ENCODE assay signal across 8 mouse cellular contexts in the genomic region with DNA sequence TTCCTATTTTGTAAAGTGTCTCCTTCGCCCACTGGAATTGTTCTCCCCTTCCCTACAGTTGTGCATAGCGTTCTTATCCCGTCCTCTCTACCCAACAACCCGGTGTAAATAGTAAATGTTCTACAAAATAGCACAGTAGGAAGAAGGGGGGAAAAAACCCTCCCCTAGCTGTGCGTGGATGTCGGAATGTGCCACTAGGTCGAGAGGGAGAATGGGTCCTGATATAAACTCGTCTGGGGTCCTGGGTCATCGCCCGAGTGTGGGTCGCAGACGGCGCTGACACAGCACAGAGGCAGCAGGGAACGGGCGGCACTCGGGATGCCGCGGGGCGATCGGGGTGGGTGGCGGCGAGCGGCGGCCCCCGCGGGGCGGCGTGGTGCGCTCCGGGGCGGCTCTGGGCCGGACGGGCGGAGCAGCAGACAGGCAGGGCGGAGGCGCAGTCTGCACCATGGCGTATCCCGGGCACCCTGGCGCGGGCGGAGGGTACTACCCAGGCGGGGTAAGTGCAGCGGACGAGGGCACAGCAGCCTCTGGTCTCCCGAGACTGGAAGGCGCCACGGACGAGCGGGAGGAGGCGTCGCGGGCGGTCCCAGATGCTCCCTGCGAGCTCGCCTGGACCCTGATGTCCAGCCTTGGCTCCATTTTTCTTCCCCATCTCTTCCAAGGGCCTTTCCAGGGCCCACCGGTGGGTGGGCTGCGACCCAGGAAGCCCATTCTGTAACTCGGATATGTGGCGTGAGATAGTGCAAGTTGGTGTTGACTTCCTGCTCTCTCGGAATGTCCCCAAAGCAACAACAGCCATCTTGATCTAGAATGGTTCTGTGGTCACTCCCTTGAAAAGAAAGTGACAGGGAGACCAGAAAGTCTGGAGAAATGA. TPM values are rescaled to one million over a fixed set of nuclear protein-coding genes. Genes with fewer than 3 reads are reported as not detected.
DNase-seq lines count a peak whose midpoint lies in the region; ATAC-seq and TF ChIP-seq lines count a peak whose summit lies in the region.

No protein-coding gene starts in this region.

- DNase-seq in MEL (ENCODE audit: low read depth, low spot score), result peak; percentile 81
- DNase-seq in cerebellum, adult 18-20 months, result peak; percentile 87 to 88
- DNase-seq in forebrain, postnatal 0 days, result peak; percentile 64
- peak; percentile 88 for DNase-seq in heart, postnatal 4 days
- DNase-seq in layer of hippocampus, adult 9-11 months, result peak; percentile 79
- peak; percentile 93 for DNase-seq in lung, postnatal 0 days (ENCODE audit: low spot score)
- DNase-seq in ovary, postnatal 10 days (ENCODE audit: low spot score), result peak; percentile 82
- peak; percentile 79 to 80 for DNase-seq in thymus, postnatal 10 days (ENCODE audit: low spot score in 2 of 2)

- peak overlapping the region; percentile 92 to 99 for H3K4me3 ChIP-seq in MEL (ENCODE audit: control insufficient read depth in 1 of 2, insufficient read depth in 1 of 2, low read depth in 2 of 2, low read length in 2 of 2)
- peak overlapping the region; percentile 60 for H3K4me3 ChIP-seq in forebrain, postnatal 0 days (ENCODE audit: low read depth, low read length)
- peak overlapping the region; percentile 82 for H3K4me3 ChIP-seq in lung, postnatal 0 days (ENCODE audit: low read depth, low read length)

- no peak for TF ChIP-seq RAD21 in MEL (IDR thresholded peaks at IDR 0.05; ENCODE audit: low read depth, low read length)

- H3K79me2 ChIP-seq in MEL (ENCODE audit: control insufficient read depth, insufficient read depth, low read length, poor library complexity), result peaks cover 7% of the 10 kb centered on the region; the same call in 1 of the 2 replicates

- no peak for TF ChIP-seq CTCF in MEL (IDR thresholded peaks at IDR 0.05 in 2 of 3, conservative IDR thresholded peaks at IDR 0.05 in 1 of 3; ENCODE audit: control insufficient read depth in 1 of 3, insufficient read depth in 1 of 3, low read depth in 2 of 3, low read length in 3 of 3, poor library complexity in 1 of 3, severe bottlenecking in 1 of 3)
- no peak; the same call in 1 of the 2 replicates for TF ChIP-seq CTCF in forebrain, postnatal 0 days (IDR thresholded peaks at IDR 0.05; ENCODE audit: low read depth)
- TF ChIP-seq CTCF in lung, postnatal 0 days (IDR thresholded peaks at IDR 0.05), result peak; percentile 51

- no peak; a peak in 1 of 4 replicates for TF ChIP-seq EP300 in MEL (IDR thresholded peaks at IDR 0.05; ENCODE audit: low read depth in 1 of 2, low read length in 2 of 2)
- peak; percentile 27; the same call in 1 of the 2 replicates for TF ChIP-seq EP300 in lung, postnatal 0 days (IDR thresholded peaks at IDR 0.05)

- peak overlapping the region; percentile 61 for H3K4me2 ChIP-seq in forebrain, postnatal 0 days (ENCODE audit: low read depth)
- peak overlapping the region; percentile 74 for H3K4me2 ChIP-seq in lung, postnatal 0 days (replicated peaks; ENCODE audit: low read depth, low read length)

- H3K36me3 ChIP-seq in MEL (ENCODE audit: control insufficient read depth in 1 of 2, insufficient read depth in 2 of 2, low read length in 2 of 2), result peaks cover 0 to 5% of the 10 kb centered on the region in 2 experiments; a peak in 2 of 4 replicates
- H3K36me3 ChIP-seq in forebrain, postnatal 0 days (ENCODE audit: insufficient read depth), result peaks cover 7% of the 10 kb centered on the region; the same call in 1 of the 2 replicates
- no peaks in the 10 kb centered on the region for H3K36me3 ChIP-seq in lung, postnatal 0 days (ENCODE audit: insufficient read depth, low read length)

- TF ChIP-seq POLR2A in MEL (IDR thresholded peaks at IDR 0.05; ENCODE audit: control insufficient read depth in 1 of 2, insufficient read depth in 1 of 2, low read depth in 1 of 2, low read length in 2 of 2, poor library complexity in 1 of 2), result peak; percentile 65 to 82

- H3K9me3 ChIP-seq in MEL (replicated peaks; ENCODE audit: insufficient read depth, low read length), result no peaks in the 10 kb centered on the region
- H3K9me3 ChIP-seq in forebrain, postnatal 0 days (ENCODE audit: low read length), result no peaks in the 10 kb centered on the region
- H3K9me3 ChIP-seq in lung, postnatal 0 days (ENCODE audit: low read length), result no peaks in the 10 kb centered on the region

- under 1% methylated on average over 59 of the region's 60 CpGs for WGBS in forebrain, postnatal 0 days
- under 1% methylated on average over 40 of the region's 60 CpGs for WGBS in lung, postnatal 0 days

- peak; percentile 98 for ATAC-seq in forebrain, postnatal 0 days
- ATAC-seq in lung, postnatal 0 days, result peak; percentile 99

- H3K4me1 ChIP-seq in MEL (ENCODE audit: control insufficient read depth in 1 of 2, insufficient read depth in 2 of 2, low read length in 2 of 2), result peaks cover 0 to 5% of the 10 kb centered on the region in 2 experiments; a peak in 2 of 4 replicates
- H3K4me1 ChIP-seq in forebrain, postnatal 0 days (ENCODE audit: insufficient read depth), result peaks cover 9% of the 10 kb centered on the region; the same call in 1 of the 2 replicates
- peaks cover 7% of the 10 kb centered on the region; the same call in 1 of the 2 replicates for H3K4me1 ChIP-seq in lung, postnatal 0 days (ENCODE audit: insufficient read depth, low read depth, low read length)

- H3K27ac ChIP-seq in MEL (ENCODE audit: control insufficient read depth, low read depth, low read length), result peak overlapping the region; percentile 81
- H3K27ac ChIP-seq in forebrain, postnatal 0 days (ENCODE audit: low read depth, low read length), result peak overlapping the region; percentile 81
- peak overlapping the region; percentile 98 for H3K27ac ChIP-seq in lung, postnatal 0 days (ENCODE audit: low read length)

- no peaks in the 10 kb centered on the region for H3K27me3 ChIP-seq in MEL (ENCODE audit: control insufficient read depth in 1 of 2, insufficient read depth in 2 of 2, low read length in 2 of 2)
- no peaks in the 10 kb centered on the region for H3K27me3 ChIP-seq in forebrain, postnatal 0 days (ENCODE audit: insufficient read depth, low read length)
- no peaks in the 10 kb centered on the region for H3K27me3 ChIP-seq in lung, postnatal 0 days (replicated peaks; ENCODE audit: insufficient read depth, low read length)

- peak overlapping the region; percentile 99 for H3K9ac ChIP-seq in MEL (ENCODE audit: control insufficient read depth, low read depth, low read length, poor library complexity, severe bottlenecking)
- peak overlapping the region; percentile 79 for H3K9ac ChIP-seq in forebrain, postnatal 0 days
- peak overlapping the region; percentile 92 for H3K9ac ChIP-seq in lung, postnatal 0 days (replicated peaks; ENCODE audit: low read depth)

TF ChIP-seq in MEL, 35 proteins besides CTCF, POLR2A, EP300 and RAD21:
- no peak for TF ChIP-seq USF1 (IDR thresholded peaks at IDR 0.05; ENCODE audit: low read depth, low read length)
- TF ChIP-seq SIN3A (IDR thresholded peaks at IDR 0.05; ENCODE audit: low read length), result peak; percentile 71; the same call in 1 of the 2 replicates
- TF ChIP-seq TAL1 (IDR thresholded peaks at IDR 0.05; ENCODE audit: low read length), result no peak
- 0 out of 2 replicates have a peak, but pooled peaks have one; percentile 10 for TF ChIP-seq ETS1 (IDR thresholded peaks at IDR 0.05; ENCODE audit: low read depth, low read length)
- peak; percentile 48 for TF ChIP-seq TBP (IDR thresholded peaks at IDR 0.05; ENCODE audit: low read depth, low read length)
- TF ChIP-seq MAX (IDR thresholded peaks at IDR 0.05; ENCODE audit: low read length), result 0 out of 2 replicates have a peak, but pooled peaks have one; percentile 19
- no peak for TF ChIP-seq RCOR1 (IDR thresholded peaks at IDR 0.05; ENCODE audit: low read depth, low read length)
- TF ChIP-seq MAFK (IDR thresholded peaks at IDR 0.05; ENCODE audit: borderline replicate concordance, low read depth, low read length), result no peak
- TF ChIP-seq NELFE (IDR thresholded peaks at IDR 0.05; ENCODE audit: low read depth, low read length), result peak; percentile 69
- TF ChIP-seq MEF2A (IDR thresholded peaks at IDR 0.05; ENCODE audit: extremely low read depth, insufficient replicate concordance, low read depth, low read length, poor library complexity, severe bottlenecking), result no peak
- peak; percentile 33; the same call in 1 of the 2 replicates for TF ChIP-seq POLR2AphosphoS5 (IDR thresholded peaks at IDR 0.05; ENCODE audit: borderline replicate concordance, low read depth, low read length)
- peak; percentile 66; the same call in 1 of the 2 replicates for TF ChIP-seq POLR2AphosphoS2 (IDR thresholded peaks at IDR 0.05; ENCODE audit: low read length)
- no peak for TF ChIP-seq ZKSCAN1 (IDR thresholded peaks at IDR 0.05; ENCODE audit: low read depth, low read length)
- no peak; the same call in 1 of the 2 replicates for TF ChIP-seq ELF1 (IDR thresholded peaks at IDR 0.05; ENCODE audit: low read depth, low read length)
- peak; percentile 81; the same call in 1 of the 2 replicates for TF ChIP-seq MXI1 (IDR thresholded peaks at IDR 0.05; ENCODE audit: low read depth, low read length)
- no peak; the same call in 1 of the 2 replicates for TF ChIP-seq ZMIZ1 (IDR thresholded peaks at IDR 0.05; ENCODE audit: low read depth, low read length)
- TF ChIP-seq HCFC1 (IDR thresholded peaks at IDR 0.05; ENCODE audit: low read depth, low read length), result no peak
- TF ChIP-seq CHD1 (IDR thresholded peaks at IDR 0.05; ENCODE audit: low read depth, low read length), result peak; percentile 98
- TF ChIP-seq KAT2A (conservative IDR thresholded peaks at IDR 0.05; ENCODE audit: low read depth, low read length), result no peak
- TF ChIP-seq NRF1 (IDR thresholded peaks at IDR 0.05; ENCODE audit: insufficient read depth, low read depth, low read length, poor library complexity, severe bottlenecking), result no peak

RNA-seq across cellular contexts. Expression of a gene that starts 10.5 kb away (rescaled TPM):
- 111 and 115 TPM in 2 replicates for total RNA-seq in MEL (2012; rRNA removed)
- 100 to 1,000 TPM in 1 of 2 experiments, not detected in 1; 124 TPM for polyA plus RNA-seq in MEL (2012; ENCODE audit: insufficient read depth in 1 of 2, insufficient read length in 2 of 2, low read depth in 1 of 2, low replicate concordance in 2 of 2, missing spikeins in 1 of 2)
- 79.1 and 86.5 TPM in 2 replicates for total RNA-seq in forebrain, postnatal 0 days (2014; rRNA removed)
- 138 and 146 TPM in 2 replicates for polyA plus RNA-seq in forebrain, postnatal 0 days (2015; fragmentation: Nextera tagmentation; extraction: Ambion mirVana)
- 100 to 1,000 TPM; 155 to 157 TPM for total RNA-seq in heart, postnatal 4 days (2021)
- polyA plus RNA-seq in lung, postnatal 0 days (2015; fragmentation: Nextera tagmentation; extraction: Ambion mirVana), result 338 and 346 TPM in 2 replicates

Comparison
In these comparisons a context has a peak if more than half of its experiments do, and no peak if none do; other contexts are left out.
1. Peak in every context shown above with its lines: DNase-seq, ATAC-seq, H3K4me3 ChIP-seq and H3K27ac ChIP-seq.